Mouse (Mus musculus): ENCODE measurements at regions not wholly inside any gene's neighbourhood (a gene's known extent, or its start where the extent isn't known, plus 50 kb on each side); places are given as distances from the start of the nearest gene placed in this dataset.
A peak's percentile ranks its signal among the peaks of the same experiment; 100 is the strongest.

- DNase-seq (ENCODE audit: low spot score) = no peak
These were observed 82.4 kb upstream of the Unc93a2 start for GRCm38 (mm10) chr17:7467638-7468037.

- no peak for DNase-seq (ENCODE audit: low spot score)
These were observed 79.6 kb upstream of the Unc93a2 start for GRCm38 (mm10) chr17:7464901-7465300.

GRCm38 (mm10) chr17:7461164-7461563 lies 75.9 kb upstream of the Unc93a2 start:
- no peak for DNase-seq (ENCODE audit: low spot score)

GRCm38 (mm10) chr17:7456939-7457338 lies 71.7 kb upstream of the Unc93a2 start:
- DNase-seq (ENCODE audit: low spot score) = no peak

GRCm38 (mm10) chr17:7443822-7444221 lies 58.6 kb upstream of the Unc93a2 start:
- peak; percentile 66 for DNase-seq (ENCODE audit: low spot score)

GRCm38 (mm10) chr17:7435075-7435474 lies 49.8 kb upstream of the Unc93a2 start:
- no peak for DNase-seq (ENCODE audit: low spot score)

Measured in heart, adult 8-10 months (tissue).